11 mouse cellular contexts compared by ENCODE assay signal in the genomic region with DNA sequence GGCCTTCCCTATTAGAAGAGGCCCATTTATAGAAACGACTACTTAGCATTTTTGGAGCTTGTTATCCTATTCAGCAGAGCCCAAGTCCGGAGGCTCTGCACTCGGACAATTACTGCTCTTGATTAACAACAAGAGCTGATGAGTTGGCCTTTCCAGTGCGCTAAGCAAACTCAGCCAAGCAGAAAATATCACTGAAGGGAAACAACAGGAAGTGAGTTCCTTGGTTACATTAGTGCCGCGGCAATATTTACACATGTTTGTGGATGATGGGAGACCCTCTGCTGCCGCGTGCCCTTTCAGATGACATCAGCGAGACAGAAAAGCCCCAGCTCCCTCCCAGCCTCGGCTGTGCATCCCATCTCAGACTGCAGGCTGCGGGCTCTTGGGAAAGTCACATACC.
DNase-seq lines count a peak whose midpoint lies in the region; ATAC-seq and TF ChIP-seq lines count a peak whose summit lies in the region.
"Had no signal": no experiment of that assay in that cellular context is flagged by ENCODE, and none has a peak within 500 bp of the region (broad histone marks: within the 10 kb centered on the region; RNA-seq: fewer than 3 reads in every experiment).

No protein-coding gene starts in this region.

- no peak for DNase-seq in neural tube, embryonic 11.5 days (ENCODE audit: low spot score)
- no peak for DNase-seq in neural tube, embryonic 10.5 days (ENCODE audit: extremely low spot score, low spot score)
- peak; percentile 23 to 32 for DNase-seq in layer of hippocampus, postnatal 10 days (ENCODE audit: low spot score in 2 of 2)
- DNase-seq in kidney, adult 2 months, result no peak
- DNase-seq in kidney, postnatal 10 days, result no peak
- no peak for DNase-seq in urinary bladder, postnatal 4 days (ENCODE audit: low spot score in 2 of 2)
- DNase-seq: cerebellum, postnatal 36 days; heart, postnatal 14 days; lung, embryonic 14.5 days; thymus, postnatal 25 days had no signal

- no peaks in the 10 kb centered on the region for H3K9me3 ChIP-seq in neural tube, embryonic 11.5 days (ENCODE audit: control insufficient read depth, low read length)
- no peaks in the 10 kb centered on the region for H3K9me3 ChIP-seq in forebrain, embryonic 12.5 days

- H3K9ac ChIP-seq in neural tube, embryonic 11.5 days (ENCODE audit: low read length), result no peak overlapping the region
- no peak overlapping the region for H3K9ac ChIP-seq in forebrain, embryonic 12.5 days
- H3K9ac ChIP-seq: lung, embryonic 14.5 days had no signal

- 54% methylated on average over 11 of the region's 11 CpGs for WGBS in neural tube, embryonic 11.5 days
- whole genome bisulfite sequencing in forebrain, embryonic 12.5 days, result 9% methylated on average over 11 of the region's 11 CpGs
- WGBS in kidney, adult 2 months, result 33% methylated on average over 11 of the region's 11 CpGs

- TF ChIP-seq CTCF in kidney, adult 2 months (conservative IDR thresholded peaks at IDR 0.05; ENCODE audit: insufficient read depth, insufficient read length, low read depth, low read length), result no peak

- TF ChIP-seq POLR2A in kidney, adult 2 months (IDR thresholded peaks at IDR 0.05; ENCODE audit: low read depth, low read length), result no peak

- H3K27me3 ChIP-seq in neural tube, embryonic 11.5 days (ENCODE audit: control insufficient read depth, insufficient read depth, low read length), result no peaks in the 10 kb centered on the region
- H3K27me3 ChIP-seq in forebrain, embryonic 12.5 days, result peaks cover 93% of the 10 kb centered on the region
- no peaks in the 10 kb centered on the region for H3K27me3 ChIP-seq in kidney, adult 2 months (replicated peaks; ENCODE audit: control insufficient read depth, insufficient read depth, low read length)

- H3K4me1 ChIP-seq in neural tube, embryonic 11.5 days (ENCODE audit: control insufficient read depth, insufficient read depth, low read length), result 0 out of 2 replicates have a peak, but pooled peaks cover 3% of the 10 kb centered on the region
- peaks cover 12% of the 10 kb centered on the region for H3K4me1 ChIP-seq in forebrain, embryonic 12.5 days
- H3K4me1 ChIP-seq in kidney, adult 2 months (ENCODE audit: control insufficient read depth, insufficient read depth, low read length), result no peaks in the 10 kb centered on the region

- peak; percentile 45 for ATAC-seq in neural tube, embryonic 11.5 days (ENCODE audit: insufficient read depth, low FRiP score, low TSS enrichment)
- peak; percentile 77 for ATAC-seq in forebrain, embryonic 12.5 days (ENCODE audit: low FRiP score)

- no peak overlapping the region for H3K4me3 ChIP-seq in neural tube, embryonic 11.5 days (ENCODE audit: low read depth, low read length)
- no peak overlapping the region for H3K4me3 ChIP-seq in forebrain, embryonic 12.5 days (replicated peaks)
- H3K4me3 ChIP-seq in kidney, adult 2 months (ENCODE audit: insufficient read depth, low read depth, low read length), result no peak overlapping the region

- H3K36me3 ChIP-seq in neural tube, embryonic 11.5 days (ENCODE audit: control insufficient read depth, insufficient read depth, low read length), result no peaks in the 10 kb centered on the region
- H3K36me3 ChIP-seq in forebrain, embryonic 12.5 days (replicated peaks), result no peaks in the 10 kb centered on the region
- H3K36me3 ChIP-seq in kidney, adult 2 months (ENCODE audit: control insufficient read depth, insufficient read depth, low read length), result no peaks in the 10 kb centered on the region

- H3K27ac ChIP-seq in neural tube, embryonic 11.5 days (ENCODE audit: low read depth, low read length), result no peak overlapping the region
- no peak overlapping the region for H3K27ac ChIP-seq in forebrain, embryonic 12.5 days
- H3K27ac ChIP-seq in kidney, adult 2 months (ENCODE audit: insufficient read depth, low read depth, low read length), result no peak overlapping the region

- H3K4me2 ChIP-seq in neural tube, embryonic 11.5 days (ENCODE audit: low read depth), result no peak overlapping the region
- H3K4me2 ChIP-seq in forebrain, embryonic 12.5 days, result no peak overlapping the region
- H3K4me2 ChIP-seq: lung, embryonic 14.5 days had no signal

Comparison
In these comparisons a context has a peak if more than half of its experiments do, and no peak if none do; other contexts are left out.
1. DNase-seq: peak in layer of hippocampus, postnatal 10 days (2 of 2); none in neural tube, embryonic 11.5 days (single experiment), neural tube, embryonic 10.5 days (single experiment), kidney, adult 2 months (single experiment), kidney, postnatal 10 days (single experiment) and urinary bladder, postnatal 4 days (0 of 2).